Mouse (Mus musculus) E14TG2a.4 (cell line): ENCODE measurements around the gene Itgb3.

Experiments
- CTCF ChIP-seq: conservative IDR thresholded peaks from 2 replicates; pipeline ENCODE4 v1.5.1; 2014; ENCODE audit warnings: low read length
- NANOG ChIP-seq: IDR thresholded peaks from 2 replicates; pipeline ENCODE4 v1.6.1; 2014; ENCODE audit warnings: borderline replicate concordance, low read length, mixed read lengths

GRCm38 (mm10) chr11:104619084-104620022 is 11.6 kb downstream of the Itgb3 start:
- TF ChIP-seq CTCF (no peak), NANOG (no peak)
